Mouse (Mus musculus) activated CD4-positive, CD25-positive, alpha-beta regulatory T cell, adult 4 months (primary cell): ENCODE results near the gene Sema4b. TPM values are rescaled to one million over a fixed set of nuclear protein-coding genes. Genes with fewer than 3 reads are reported as not detected.

Experiments used
- ATAC-seq: one replicate; pipeline ENCODE4 v1.8.0; 2017
- polyA plus RNA-seq, 2 experiments: library from polyadenylated mRNA; unstranded; fragments of 100-300 nt; shearing (Covaris generic); gene quantifications; one replicate each; pipeline ENCODE4 v1.2.1; 2017

Sema4b gene
- polyA plus RNA-seq, 2 experiments from 2014 or later: 16.5 to 26.1 TPM

DNA sequence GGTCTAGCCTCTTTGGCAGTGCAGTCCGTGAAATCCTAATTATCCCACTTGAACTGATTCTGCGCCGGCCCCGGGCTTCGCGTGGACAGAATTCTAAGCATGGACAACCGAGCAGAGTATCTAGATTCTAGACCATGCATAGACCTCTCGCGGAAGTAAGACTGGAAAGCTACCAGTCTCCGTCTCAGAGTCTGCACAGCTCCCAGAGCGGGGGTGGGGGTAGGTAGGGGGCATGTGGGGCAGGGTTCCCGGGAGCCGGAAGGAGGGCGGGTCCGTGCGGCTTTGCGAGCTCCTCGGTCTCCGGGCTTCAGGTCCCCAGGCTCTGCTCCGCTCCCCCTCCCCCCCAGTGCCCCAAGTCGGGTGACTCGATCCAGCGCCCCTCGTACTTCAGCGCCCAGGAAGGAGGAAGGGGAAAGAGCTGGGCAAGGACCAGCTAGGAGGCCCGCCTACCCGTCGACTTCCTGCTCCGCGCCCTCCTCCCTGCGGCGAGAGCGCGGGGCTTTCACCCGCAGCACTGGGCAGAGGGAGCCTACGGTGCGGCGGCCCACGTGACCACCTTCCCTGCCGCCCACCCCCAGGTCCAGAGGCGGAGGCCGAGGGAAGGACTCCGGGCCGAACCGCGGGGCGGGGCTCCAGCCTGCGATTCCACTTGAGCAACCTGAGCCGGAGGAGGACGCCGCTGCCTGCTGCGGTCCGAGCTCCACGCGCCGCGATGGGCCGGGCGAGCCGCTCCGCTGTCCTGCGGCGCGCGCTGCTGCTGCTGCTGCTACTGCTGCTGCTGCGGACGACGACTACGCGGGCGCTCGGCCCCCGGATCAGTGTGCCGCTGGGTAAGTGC lies 11.5 kb downstream of the Sema4b start:
- ATAC-seq: peak; percentile 74

DNA sequence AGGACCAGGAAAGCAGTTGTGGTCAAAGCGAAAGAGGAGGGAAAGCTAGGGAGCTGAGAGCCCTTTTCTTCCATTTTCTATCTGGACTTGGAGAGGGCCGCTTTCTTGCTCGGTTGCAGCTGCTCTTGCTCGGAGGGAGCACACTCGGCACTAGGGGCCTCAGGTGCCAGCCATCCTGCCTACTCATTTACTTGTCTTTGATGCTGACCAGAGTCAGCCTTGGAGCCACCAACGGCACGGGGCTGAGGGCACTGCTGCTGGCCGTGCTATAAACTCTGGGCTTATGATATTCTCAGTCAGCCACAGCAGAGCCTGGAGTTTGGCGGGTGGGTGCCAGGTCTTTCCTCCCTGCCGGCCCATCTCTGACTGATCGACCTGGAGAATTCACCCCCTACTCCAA lies 12.2 kb downstream of the Sema4b start:
- no peak for ATAC-seq

DNA sequence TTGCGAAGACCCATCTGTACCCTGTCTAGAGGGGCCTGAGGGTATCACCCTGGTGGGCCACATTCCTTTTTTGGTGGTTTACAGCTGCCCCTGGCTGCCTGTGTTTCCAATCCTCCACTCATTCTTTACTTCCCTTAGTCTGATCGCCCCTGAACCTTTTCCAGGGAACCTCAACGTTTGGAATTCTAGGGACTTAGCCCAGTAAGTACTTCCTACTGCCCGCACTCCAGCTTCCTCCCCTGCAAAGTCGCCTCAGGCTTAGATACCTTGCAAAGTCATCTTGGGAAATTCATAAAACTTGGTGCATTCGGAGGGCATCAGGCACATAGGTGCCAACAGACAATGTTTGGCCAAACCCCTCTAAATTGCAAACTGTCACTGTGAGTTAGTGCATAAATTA lies 12.6 kb downstream of the Sema4b start:
- ATAC-seq: no peak

GRCm38 (mm10) chr7:80199851-80200587 lies 13.4 kb downstream of the Sema4b start:
- ATAC-seq: no peak

DNA sequence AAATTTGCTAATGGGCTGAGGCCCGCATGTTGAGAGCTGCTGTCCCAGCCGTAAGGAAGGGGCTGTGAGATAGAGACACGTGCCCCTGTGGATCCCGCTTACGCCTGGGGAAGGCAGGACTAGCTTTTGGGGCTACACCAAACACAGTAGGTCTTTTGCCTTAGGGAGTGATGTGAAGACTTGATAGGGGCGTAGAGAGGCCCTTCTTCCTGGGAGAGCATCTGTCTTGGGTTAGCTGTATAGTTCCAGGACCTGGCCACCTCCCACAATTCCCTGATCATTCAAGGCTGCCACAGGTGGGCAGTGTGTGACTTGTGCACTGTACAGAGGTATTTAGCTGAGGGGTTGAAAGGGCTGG lies 13.9 kb downstream of the Sema4b start:
- no peak for ATAC-seq

GRCm38 (mm10) chr7:80200963-80201539 lies 14.4 kb downstream of the Sema4b start:
- ATAC-seq: no peak

DNA sequence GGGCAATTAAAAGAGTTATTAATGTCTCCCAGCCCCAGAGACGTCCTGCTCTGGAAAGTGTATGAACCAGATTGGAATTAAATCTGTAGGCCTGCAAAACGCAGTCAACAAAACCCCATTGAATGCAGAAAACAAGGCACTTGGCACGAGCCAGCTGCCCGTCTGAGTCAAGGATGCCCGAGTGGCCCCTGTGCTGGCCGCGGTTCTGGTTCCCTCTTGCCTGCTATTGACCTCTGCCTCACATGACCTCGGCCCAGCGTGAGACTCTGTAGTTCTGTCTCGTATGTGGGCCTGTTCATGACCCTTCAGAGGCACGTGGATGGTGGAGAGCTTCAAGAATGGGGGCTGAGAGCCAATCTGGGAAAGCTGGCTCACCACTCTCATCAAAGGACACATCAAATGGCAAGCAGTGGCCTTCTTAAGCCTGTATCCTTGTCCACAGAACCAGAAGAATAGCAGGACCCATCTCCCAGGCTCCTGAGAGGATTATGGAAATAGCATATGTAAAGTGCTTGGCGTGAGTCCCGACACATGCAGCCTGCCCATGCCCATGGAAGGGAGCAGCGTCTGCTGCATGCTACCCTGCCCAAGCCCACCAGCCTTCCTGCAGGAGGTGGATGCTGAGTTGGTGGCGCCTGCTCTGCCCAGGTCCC lies 15.4 kb downstream of the Sema4b start:
- ATAC-seq: no peak

GRCm38 (mm10) chr7:80202961-80203360 lies 16.3 kb downstream of the Sema4b start:
- no peak for ATAC-seq

DNA sequence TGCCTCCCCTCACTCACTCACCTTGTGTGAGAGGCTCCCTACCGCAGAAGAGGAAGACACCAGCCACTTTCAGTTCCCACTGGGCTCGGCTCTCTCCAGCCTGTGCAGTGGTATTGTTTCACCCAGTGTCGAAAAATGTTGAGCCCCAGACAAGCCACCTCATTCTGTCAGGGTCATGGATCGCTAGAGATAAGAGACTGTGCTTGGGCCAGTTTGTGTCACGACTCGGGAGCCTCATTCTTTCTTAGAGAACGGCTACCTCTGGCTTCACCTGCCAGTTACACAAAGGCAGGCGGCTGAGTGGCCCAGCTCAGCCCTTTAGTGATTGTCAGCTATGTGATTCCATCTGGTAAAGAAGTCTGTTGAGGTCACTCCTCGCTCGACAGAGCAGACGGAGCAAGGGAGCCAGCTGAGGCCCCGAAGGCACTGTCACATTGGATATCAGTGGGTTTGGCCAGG lies 17.0 kb downstream of the Sema4b start:
- ATAC-seq: no peak

DNA sequence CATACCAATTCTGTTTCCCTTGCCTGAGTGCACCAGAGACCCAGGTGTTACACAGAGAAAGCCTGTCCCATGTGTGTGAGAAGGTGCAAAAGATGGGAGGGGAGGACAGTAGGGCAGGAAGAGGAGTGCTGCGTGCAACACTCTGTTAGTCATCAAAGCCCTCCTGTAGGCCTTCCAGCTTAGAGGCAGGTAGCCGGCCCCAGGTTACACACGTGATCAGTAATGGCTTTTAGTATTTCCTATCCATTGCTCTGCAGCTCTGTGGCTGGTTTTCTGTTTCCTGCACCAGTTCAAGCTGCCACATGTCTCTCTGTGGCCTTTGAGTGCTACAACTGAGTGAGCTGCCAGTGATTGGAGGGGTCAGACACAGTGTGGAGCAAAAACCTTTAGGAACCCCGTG lies 17.7 kb downstream of the Sema4b start:
- peak; percentile 79 for ATAC-seq

DNA sequence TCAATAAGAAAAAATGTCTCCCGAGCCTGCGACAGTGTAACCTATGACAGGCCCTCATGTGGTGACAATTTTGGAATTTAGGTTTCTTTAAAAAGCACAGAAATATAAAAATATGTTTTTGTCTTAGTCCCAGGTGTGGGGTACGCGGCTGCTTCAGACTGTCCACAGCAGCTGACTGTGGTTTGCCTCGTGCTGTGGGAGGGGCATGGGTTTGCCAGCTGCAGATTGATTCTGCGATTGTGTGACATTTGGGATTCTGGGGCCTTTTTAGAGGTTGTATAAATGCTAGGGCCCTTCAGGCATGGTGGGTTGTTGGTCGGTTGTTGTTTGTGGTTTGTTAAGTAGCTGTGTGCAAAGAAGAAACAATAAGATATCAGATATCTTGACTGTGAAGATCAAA lies 18.3 kb downstream of the Sema4b start:
- ATAC-seq: no peak

DNA sequence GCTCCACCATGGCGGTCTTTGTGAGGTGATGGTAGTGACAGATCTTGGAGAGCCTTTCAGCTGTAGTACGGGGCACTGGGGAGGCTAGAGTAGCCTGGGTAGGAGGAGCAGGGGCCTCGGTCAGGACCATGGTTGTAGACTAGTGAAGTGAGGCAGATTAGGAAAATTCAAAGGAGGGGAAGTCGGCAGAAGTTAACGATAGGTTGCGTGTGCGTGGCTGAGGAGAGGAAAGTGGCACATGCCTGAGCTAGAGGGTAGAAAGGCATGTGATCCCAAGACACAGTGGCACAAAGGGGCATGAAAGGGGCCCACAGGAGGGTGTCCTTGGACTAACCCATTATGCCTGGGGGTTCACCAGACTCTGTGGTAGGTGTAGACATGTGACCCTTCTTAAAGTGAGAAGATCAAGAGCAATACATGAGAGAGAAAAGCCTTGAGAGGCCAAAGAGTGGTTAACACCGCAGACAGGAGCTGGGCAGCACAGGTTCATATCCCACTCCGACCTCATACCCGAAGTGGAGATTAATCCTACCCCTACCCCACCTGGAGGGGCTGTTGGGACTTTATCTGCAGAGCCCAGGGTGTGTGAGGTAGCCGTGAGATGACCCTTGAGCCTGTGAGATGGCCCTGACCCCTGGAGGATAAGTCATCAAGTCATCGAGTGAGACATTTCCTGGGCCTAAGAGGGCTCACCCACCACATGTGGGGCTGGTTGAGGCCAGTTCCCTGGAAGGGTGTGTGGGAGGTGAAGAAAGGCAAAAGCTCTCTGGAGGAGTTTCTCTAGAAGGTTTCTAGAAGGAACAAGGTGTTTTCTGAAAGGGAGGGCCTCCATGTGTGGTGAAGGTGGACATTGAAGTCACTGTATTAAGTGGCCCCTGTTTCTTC lies 19.3 kb downstream of the Sema4b start:
- ATAC-seq: no peak

DNA sequence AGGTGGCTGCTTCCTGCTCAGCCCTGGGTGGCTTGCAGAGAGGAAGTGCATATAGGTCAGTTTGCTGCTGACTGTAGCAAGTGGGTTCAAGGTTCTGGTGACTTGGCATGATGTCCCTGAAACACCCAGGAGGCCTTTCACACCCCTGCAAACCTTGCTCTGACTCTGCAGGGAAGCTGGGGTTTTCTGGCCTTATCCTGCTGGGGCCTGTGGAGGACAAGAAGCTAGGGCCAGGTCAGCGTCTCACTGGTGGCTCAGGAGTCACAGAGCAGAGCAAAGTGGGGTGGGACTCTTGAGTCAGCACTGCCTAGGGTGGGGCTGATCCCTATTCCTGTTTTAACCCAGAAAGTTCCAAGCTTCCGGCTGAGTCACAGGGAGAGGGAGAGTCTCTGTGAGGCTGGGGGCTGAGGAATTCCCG lies 20.7 kb downstream of the Sema4b start:
- no peak for ATAC-seq

DNA sequence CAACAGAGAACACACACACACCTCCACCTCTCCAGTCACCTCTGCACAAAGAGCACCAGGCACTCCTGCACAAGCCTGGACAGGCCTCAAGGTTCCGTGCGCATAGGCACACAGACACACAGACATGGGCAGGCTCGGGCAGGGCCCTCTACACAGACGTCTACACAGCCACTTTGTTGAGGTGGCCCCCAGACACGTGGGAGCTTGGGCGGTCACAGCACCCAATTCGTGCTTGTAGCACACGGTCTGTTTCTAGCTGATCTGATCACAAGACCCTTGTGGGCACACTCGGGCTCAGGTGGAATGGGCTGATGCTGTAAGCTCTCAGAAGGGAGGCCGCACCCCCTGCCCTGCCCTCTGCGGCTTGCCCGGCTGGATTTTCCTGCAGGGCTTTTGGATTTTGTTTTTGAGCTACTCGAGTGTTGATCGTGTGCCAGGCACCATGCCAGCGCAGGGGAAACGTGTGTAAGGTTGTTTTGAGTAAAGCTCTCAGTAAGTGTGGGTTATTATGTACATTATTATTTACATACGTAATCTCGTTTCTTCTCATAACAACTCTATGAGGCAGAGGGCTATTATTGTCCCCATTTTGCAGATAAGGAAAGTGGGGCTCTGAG lies 21.5 kb downstream of the Sema4b start:
- ATAC-seq: no peak

GRCm38 (mm10) chr7:80208738-80209430 lies 22.2 kb downstream of the Sema4b start:
- ATAC-seq: no peak

DNA sequence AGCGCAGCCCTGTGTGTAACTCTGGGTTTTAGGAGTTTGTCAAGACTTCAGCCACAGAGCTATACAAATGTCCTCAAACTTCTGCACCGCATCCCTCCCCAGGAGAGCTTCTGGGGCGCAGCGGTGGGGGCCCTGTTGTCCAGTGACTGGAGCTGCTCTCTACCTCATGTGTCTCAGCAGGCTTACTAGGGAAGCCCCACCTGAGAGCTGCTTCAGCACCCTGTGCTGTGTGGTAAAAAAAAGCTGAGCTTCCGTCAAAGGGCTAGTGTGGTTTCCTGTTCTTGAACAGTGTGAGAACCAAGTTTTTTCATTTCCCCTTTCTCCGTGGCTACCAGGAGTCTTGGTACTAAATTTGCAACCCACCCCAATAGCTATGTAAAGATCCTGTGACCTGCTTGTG lies 23.0 kb downstream of the Sema4b start:
- peak; percentile 91 for ATAC-seq

GRCm38 (mm10) chr7:80210982-80211381 lies 24.3 kb downstream of the Sema4b start:
- no peak for ATAC-seq

GRCm38 (mm10) chr7:80213604-80214003 lies 27.0 kb downstream of the Sema4b start:
- no peak for ATAC-seq

DNA sequence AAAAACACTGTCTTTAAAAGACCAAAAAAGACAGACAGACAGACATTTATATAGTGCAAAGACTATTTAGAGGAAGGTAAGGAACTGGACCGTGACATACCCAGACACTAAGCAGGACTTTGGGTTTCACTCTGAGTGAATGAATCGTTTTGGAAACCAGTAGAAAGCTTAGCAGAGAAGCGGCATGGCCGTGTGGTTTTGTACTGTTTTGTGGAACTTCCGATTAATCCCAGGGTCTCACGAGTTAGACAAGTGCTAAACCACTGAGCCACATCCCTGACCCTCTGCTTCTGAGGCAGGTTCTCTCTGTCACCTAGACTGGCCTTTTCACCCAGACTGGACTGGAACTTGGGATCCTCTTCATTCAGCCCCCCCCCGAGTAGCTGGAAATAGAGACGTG lies 27.8 kb downstream of the Sema4b start:
- ATAC-seq: no peak

DNA sequence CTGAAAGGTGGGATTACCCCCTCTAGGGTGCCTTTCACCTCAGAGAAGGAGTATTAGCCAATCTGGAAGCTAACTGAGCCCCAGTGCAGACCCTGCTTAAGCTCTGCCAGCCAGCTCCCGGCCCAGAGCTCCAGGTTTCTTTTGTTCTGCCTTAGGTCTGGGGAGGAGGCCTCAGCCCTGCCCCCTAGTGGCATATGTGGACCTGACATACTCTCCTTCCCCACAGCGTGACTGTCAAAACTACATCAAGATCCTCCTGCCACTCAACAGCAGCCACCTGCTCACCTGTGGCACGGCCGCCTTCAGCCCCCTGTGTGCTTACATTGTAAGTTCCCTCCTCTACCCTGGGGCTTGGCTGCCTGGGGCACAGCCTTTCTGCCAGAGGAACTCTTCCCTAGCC lies 28.8 kb downstream of the Sema4b start:
- peak; percentile 73 for ATAC-seq

DNA sequence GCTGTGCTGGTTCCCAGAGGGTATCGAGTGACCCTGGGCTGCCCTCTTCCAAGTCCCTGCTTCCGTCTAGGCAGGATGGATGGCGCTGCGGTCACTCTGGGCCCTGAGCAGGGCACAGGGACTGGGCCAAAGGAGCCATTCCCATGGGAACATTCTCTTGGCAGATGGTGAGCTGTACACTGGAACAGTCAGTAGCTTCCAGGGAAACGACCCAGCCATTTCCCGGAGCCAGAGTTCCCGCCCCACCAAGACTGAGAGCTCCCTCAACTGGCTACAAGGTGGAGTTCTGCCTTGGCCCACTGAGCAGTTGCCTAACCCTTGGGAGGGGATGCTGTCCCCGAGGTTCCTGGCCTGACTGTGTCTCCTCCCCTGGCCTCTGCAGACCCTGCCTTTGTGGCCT lies 29.9 kb downstream of the Sema4b start:
- ATAC-seq: no peak
